In genomic region chr4:53231867-53232266, GRCm38 (mm10) we compare ENCODE assay signal across 19 mouse cellular contexts.
A peak's percentile ranks its signal among the peaks of the same experiment; 100 is the strongest.
DNase-seq lines count a peak whose midpoint lies in the region; ATAC-seq and TF ChIP-seq lines count a peak whose summit lies in the region.
"Had no signal": no experiment of that assay in that cellular context is flagged by ENCODE, and none has a peak within 500 bp of the region (broad histone marks: within the 10 kb centered on the region; RNA-seq: fewer than 3 reads in every experiment).

No protein-coding gene starts in this region.

- intact Hi-C loops in gastrocnemius, adult 2 months (cut with DNase I) = no loop called here
- intact Hi-C loops in gastrocnemius, postnatal 36 days (cut with DNase I) = no loop called here
- intact Hi-C loops in heart, postnatal 25 days (cut with DNase I) = no loop called here

- peak; percentile 25; the same call in 1 of the 2 replicates for ATAC-seq in heart, embryonic 12.5 days (ENCODE audit: insufficient number of reproducible peaks, low FRiP score)
- ATAC-seq in heart, embryonic 16.5 days (replicated peaks; ENCODE audit: extremely low read depth, insufficient read depth, low FRiP score) = peak; percentile 78
- no peak for ATAC-seq in liver, embryonic 11.5 days (replicated peaks; ENCODE audit: low FRiP score)
- ATAC-seq: forebrain, embryonic 16.5 days; intestine, embryonic 15.5 days had no signal

- no peaks in the 10 kb centered on the region for H3K9me3 ChIP-seq in heart, embryonic 12.5 days (replicated peaks)
- H3K9me3 ChIP-seq in heart, embryonic 16.5 days (replicated peaks; ENCODE audit: control insufficient read depth, low read length) = no peaks in the 10 kb centered on the region
- no peaks in the 10 kb centered on the region for H3K9me3 ChIP-seq in liver, embryonic 11.5 days (ENCODE audit: control insufficient read depth, low read length)
- H3K9me3 ChIP-seq: embryonic facial prominence, embryonic 13.5 days; forebrain, embryonic 12.5 days; hindbrain, embryonic 10.5 days; intestine, embryonic 15.5 days had no signal

- no peak overlapping the region for H3K9ac ChIP-seq in heart, embryonic 12.5 days
- no peak overlapping the region for H3K9ac ChIP-seq in heart, embryonic 16.5 days (ENCODE audit: low read length)
- no peak overlapping the region for H3K9ac ChIP-seq in liver, embryonic 11.5 days (ENCODE audit: low read depth, low read length)
- H3K9ac ChIP-seq: embryonic facial prominence, embryonic 13.5 days; forebrain, embryonic 12.5 days; hindbrain, embryonic 14.5 days; intestine, embryonic 15.5 days had no signal

- no peak overlapping the region for H3K4me2 ChIP-seq in heart, embryonic 12.5 days
- no peak overlapping the region for H3K4me2 ChIP-seq in heart, embryonic 16.5 days (ENCODE audit: low read depth, low read length)
- H3K4me2 ChIP-seq in liver, embryonic 11.5 days = no peak overlapping the region
- H3K4me2 ChIP-seq: embryonic facial prominence, embryonic 13.5 days; forebrain, embryonic 12.5 days; hindbrain, embryonic 14.5 days; intestine, embryonic 15.5 days had no signal

- WGBS in heart, embryonic 12.5 days = 33% methylated on average over 4 of the region's 4 CpGs
- WGBS in heart, embryonic 16.5 days = 42% methylated on average over 4 of the region's 4 CpGs
- 65% methylated on average over 4 of the region's 4 CpGs for WGBS in liver, embryonic 11.5 days

- H3K27ac ChIP-seq in gastrocnemius, adult 2 months = peak overlapping the region; percentile 63
- 0 out of 2 replicates have a peak overlapping the region, but pooled peaks have one; percentile 16 for H3K27ac ChIP-seq in heart, embryonic 12.5 days (ENCODE audit: poor library complexity, severe bottlenecking)
- H3K27ac ChIP-seq in heart, embryonic 16.5 days (ENCODE audit: low read length) = peak overlapping the region; percentile 50
- no peak overlapping the region for H3K27ac ChIP-seq in liver, embryonic 11.5 days (ENCODE audit: low read depth, low read length)
- H3K27ac ChIP-seq: embryonic facial prominence, embryonic 13.5 days; forebrain, embryonic 12.5 days; hindbrain, embryonic 10.5 days; hindbrain, embryonic 14.5 days; intestine, embryonic 15.5 days had no signal

- no peaks in the 10 kb centered on the region for H3K36me3 ChIP-seq in heart, embryonic 12.5 days
- H3K36me3 ChIP-seq in heart, embryonic 16.5 days (ENCODE audit: control insufficient read depth, insufficient read depth) = no peaks in the 10 kb centered on the region
- H3K36me3 ChIP-seq in liver, embryonic 11.5 days (ENCODE audit: control insufficient read depth, insufficient read depth, low read length) = no peaks in the 10 kb centered on the region
- H3K36me3 ChIP-seq: embryonic facial prominence, embryonic 13.5 days; forebrain, embryonic 12.5 days; hindbrain, embryonic 10.5 days; intestine, embryonic 15.5 days had no signal

- no peak for DNase-seq in gastrocnemius, adult 2 months
- no peak for DNase-seq in gastrocnemius, postnatal 36 days
- DNase-seq in heart, adult 9 months (ENCODE audit: low spot score in 2 of 2) = no peak
- DNase-seq in heart, postnatal 25 days (ENCODE audit: low spot score) = no peak
- no peak for DNase-seq in liver, embryonic 11.5 days (ENCODE audit: low spot score)
- DNase-seq: adrenal gland, postnatal 10 days; cerebellum, adult 18-20 months; cerebellum, adult 9-11 months; cerebellum, postnatal 36 days; gastrocnemius, postnatal 25 days; kidney, adult 18-20 months had no signal

- H3K4me3 ChIP-seq in gastrocnemius, adult 2 months = no peak overlapping the region
- no peak overlapping the region for H3K4me3 ChIP-seq in heart, embryonic 12.5 days
- no peak overlapping the region for H3K4me3 ChIP-seq in heart, embryonic 16.5 days (ENCODE audit: low read length)
- no peak overlapping the region for H3K4me3 ChIP-seq in liver, embryonic 11.5 days (ENCODE audit: low read depth, low read length)
- H3K4me3 ChIP-seq: embryonic facial prominence, embryonic 13.5 days; forebrain, embryonic 12.5 days; hindbrain, embryonic 10.5 days; intestine, embryonic 15.5 days had no signal

- no peaks in the 10 kb centered on the region for H3K27me3 ChIP-seq in heart, embryonic 12.5 days (replicated peaks)
- no peaks in the 10 kb centered on the region for H3K27me3 ChIP-seq in heart, embryonic 16.5 days (ENCODE audit: control insufficient read depth, insufficient read depth, low read length)
- H3K27me3 ChIP-seq in liver, embryonic 11.5 days (replicated peaks; ENCODE audit: control insufficient read depth, insufficient read depth, low read length) = no peaks in the 10 kb centered on the region
- H3K27me3 ChIP-seq: embryonic facial prominence, embryonic 13.5 days; forebrain, embryonic 12.5 days; intestine, embryonic 15.5 days had no signal

- peaks cover 14% of the 10 kb centered on the region for H3K4me1 ChIP-seq in heart, embryonic 12.5 days (replicated peaks)
- H3K4me1 ChIP-seq in heart, embryonic 16.5 days (ENCODE audit: control insufficient read depth, insufficient read depth, low read length) = peaks cover 8% of the 10 kb centered on the region
- no peaks in the 10 kb centered on the region for H3K4me1 ChIP-seq in liver, embryonic 11.5 days (replicated peaks; ENCODE audit: control insufficient read depth, insufficient read depth, low read length)
- H3K4me1 ChIP-seq: embryonic facial prominence, embryonic 13.5 days; intestine, embryonic 15.5 days had no signal

- no peak for TF ChIP-seq CTCF in gastrocnemius, adult 2 months (IDR thresholded peaks at IDR 0.05)
